Mouse (Mus musculus): ENCODE data around the gene Bckdha.

Gene Bckdha

DNA sequence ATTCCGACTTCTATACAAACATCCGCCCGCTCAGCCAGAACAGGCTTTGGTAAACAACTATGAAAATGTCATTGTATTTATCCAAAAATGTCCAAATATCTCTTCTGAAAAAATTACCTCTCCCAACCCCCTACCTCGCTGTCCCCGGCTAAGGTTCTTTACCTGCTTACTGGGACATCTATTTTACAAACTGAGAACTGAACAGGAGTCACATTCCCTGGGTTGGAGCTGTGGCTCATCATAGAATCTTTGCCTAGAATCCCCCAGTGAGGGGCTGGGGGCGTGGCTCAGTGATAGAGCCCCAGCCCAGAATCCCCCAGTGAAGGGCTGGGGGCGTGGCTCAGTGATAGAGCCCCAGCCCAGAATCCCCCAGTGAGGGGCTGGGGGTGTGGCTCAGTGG is 47.3 kb downstream of the Bckdha start:
- DNase-seq (ENCODE audit: low spot score) = no peak

DNA sequence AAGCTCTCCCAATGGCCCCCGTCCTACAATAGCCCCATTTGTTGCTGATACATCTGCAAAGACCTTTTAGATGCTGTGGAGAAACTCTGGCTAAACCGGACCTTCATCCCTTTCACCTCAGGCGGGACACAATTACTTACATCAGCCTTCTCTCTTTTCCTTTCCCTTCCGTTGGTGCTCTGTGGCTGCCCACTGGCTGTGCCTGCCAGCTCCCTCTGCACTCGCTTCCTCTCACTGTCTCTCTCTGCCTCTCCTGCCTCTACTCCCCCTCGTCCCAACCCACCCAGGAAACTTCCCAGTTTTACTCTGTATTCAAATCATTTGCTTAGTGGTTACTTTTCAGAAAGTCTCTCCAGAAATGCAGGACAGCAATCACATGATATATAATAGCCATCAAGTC is 48.7 kb downstream of the Bckdha start:
- DNase-seq (ENCODE audit: low spot score) = no peak

DNA sequence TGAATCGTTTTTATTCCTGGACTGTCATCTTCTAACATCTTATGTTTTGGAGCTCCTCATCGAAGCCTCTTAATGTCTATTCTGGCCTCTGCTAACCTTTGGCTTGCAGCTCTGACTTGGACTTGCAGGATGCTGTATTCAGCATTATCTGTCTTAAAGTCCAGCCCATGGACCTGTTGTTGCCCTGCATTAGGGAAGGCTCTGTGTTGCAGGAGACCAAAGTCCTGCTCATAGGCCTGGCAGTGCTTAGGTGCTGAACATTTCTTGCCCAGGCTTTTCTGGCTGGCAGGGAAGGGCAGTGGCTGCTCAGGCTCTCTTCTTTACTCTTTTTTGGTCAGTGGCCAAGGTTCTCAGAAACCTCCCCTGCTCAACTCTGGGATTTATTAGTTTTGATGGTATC is 51.6 kb downstream of the Bckdha start:
- DNase-seq (ENCODE audit: low spot score) = no peak

DNA sequence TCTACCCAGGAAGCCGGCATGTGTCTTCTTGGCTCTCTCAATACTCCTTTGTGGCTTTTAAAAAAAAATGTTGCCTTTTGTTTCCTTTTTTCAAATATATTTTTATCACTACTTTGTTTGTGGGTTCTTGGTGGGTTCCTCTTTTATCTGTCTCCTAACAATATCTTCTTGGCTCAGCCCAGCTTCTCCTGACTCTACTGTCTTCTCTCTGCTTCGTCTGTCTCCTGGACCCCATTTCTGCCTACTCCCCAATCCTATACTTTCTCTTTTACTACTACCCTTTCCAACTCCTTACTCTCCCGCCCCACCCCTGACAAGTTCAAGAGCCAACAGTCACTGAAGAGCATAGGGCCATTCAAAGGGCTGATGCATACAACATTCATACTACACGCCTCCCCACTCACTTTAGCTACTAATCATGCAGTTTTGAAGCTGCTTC is 52.1 kb downstream of the Bckdha start:
- DNase-seq (ENCODE audit: low spot score) = no peak

- DNase-seq (ENCODE audit: low spot score) = no peak
Measured at GRCm38 (mm10) chr7:25601346-25601745, 57.4 kb downstream of the Bckdha start.

- no peak for DNase-seq (ENCODE audit: low spot score)
Measured at GRCm38 (mm10) chr7:25600666-25601065, 58.1 kb downstream of the Bckdha start.

DNA sequence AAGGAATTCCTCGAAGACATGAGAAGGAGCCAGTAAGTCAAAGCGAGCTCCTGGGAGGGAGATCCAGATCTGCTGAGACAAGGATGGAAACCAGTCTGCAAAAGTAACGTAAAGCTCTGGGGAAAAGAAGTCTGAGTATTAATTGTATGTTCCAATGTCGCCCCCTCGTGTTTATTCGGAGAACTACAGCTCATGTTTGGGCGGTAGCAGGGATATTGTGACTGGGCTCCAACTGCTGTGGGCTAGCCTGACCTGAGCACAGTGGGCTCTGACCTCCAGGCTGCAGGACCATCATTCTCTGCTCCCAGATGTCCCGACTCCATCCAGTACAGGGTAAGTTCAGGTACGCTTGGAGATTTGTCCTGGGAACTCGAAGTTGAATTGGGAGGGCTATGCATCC is 59.1 kb downstream of the Bckdha start:
- DNase-seq (ENCODE audit: low spot score) = peak; percentile 77

- DNase-seq (ENCODE audit: low spot score) = no peak
Measured at GRCm38 (mm10) chr7:25593859-25594258, 64.9 kb downstream of the Bckdha start.

- no peak for DNase-seq (ENCODE audit: low spot score)
Measured at GRCm38 (mm10) chr7:25591226-25591625, 67.6 kb downstream of the Bckdha start.

DNA sequence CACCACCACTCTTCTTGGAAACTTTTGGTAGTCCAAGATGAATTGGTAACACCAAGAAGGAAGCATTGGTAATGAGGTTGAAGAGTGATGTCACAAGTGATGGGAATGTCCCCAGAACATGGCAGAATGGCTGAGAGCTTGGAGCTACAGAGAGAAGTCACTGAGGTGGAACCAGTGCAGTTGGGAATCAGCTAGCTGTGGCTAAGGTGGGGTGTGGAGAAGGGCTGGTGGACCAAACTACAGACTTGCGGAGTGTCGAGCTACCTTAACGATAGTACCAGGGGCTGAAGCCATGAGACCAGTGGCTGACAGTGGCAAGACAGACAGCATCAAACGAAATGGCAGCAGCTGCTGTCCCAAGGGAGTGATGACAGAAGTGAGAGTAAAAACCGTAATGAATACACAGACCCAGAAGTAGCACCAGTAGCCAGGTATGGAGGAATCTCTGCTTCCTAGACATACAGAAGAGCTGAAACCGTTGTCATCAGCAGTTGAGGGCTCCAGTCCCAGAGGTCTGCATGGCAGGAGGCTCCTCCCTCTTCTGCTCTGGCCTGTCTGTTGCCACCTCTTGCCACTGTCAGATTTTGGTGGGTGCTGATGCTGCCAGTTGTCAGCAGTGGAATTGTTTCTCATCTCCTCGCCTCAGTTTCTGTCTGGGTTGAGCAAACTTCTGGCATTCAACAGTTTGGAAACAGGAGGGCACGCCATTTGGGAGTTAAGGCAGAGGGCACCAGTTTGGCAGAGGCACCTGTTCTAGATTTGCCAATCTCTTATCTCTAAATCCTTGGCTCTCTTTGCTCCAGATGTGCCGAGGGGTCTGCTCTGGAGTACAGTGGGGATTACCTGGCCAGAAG is 73.2 kb downstream of the Bckdha start:
- no peak for DNase-seq (ENCODE audit: low spot score)

- no peak for DNase-seq (ENCODE audit: low spot score)
Measured at GRCm38 (mm10) chr7:25584651-25585050, 74.1 kb downstream of the Bckdha start.

DNA sequence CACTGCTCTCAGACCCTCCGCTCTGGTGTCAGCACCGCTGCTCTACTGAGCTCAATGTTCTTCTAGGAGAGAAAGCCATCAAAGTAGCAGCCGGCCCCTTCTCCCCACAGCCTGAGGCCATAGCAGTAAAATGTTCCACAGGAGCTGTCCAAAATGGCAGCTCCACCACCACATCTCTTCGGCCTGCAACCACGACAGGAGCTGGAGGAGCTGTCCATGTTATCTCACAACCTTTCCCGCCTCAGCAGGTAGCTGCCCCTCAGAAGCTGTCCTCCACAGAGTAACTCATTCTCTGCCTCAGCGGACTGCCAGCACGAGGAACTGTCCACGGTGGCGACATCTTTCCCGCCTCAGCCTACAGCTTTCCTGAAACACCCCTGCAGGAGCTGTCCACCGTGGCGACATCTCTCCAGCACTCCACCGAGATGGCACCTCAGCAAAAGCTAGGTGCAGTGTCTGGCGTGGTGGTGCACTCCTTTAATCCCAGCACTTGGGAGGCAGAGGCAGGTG is 76.4 kb downstream of the Bckdha start:
- DNase-seq (ENCODE audit: low spot score) = no peak
